Mouse (Mus musculus) kidney, adult 2 months (tissue): ENCODE measurements at regions not wholly inside any gene's neighbourhood (a gene's known extent, or its start where the extent isn't known, plus 50 kb on each side); places are given as distances from the start of the nearest gene placed in this dataset.

Experiments used
- CTCF ChIP-seq: fragments of 200-500 bp; conservative IDR thresholded peaks from 2 replicates; pipeline ENCODE4 v1.5.1; 2011; ENCODE audit warnings: low read depth, mild to moderate bottlenecking, control low read depth, low read length, moderate library complexity, mixed read lengths; ENCODE audit not compliant: insufficient read depth, insufficient read length
- POLR2A ChIP-seq: fragments of 200-500 bp; IDR thresholded peaks from one replicate; pipeline ENCODE4 v1.6.1; 2011; ENCODE audit warnings: low read depth, low read length, control low read depth

DNA sequence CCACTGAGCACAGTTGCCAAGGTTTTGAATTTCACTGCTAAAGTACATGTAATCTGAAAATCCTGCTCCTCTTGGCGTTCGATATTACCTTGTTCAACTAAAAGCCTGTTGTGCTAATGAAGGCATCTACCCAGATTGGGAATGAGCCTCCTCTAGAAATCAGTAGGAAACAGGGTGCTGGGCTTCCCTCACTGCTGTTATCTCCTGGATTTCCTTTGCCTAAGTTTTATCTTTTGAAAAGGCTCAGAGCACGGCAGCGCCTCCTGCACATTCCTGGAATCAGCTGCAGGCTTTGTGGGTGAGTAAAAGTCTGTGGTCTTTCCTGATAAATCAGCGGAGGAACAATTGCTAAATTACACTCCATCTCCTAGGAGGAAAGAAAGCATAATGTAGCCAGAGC lies 469.9 kb upstream of the 2610301B20Rik start:
- TF ChIP-seq CTCF (no peak), POLR2A (no peak)
